Mouse (Mus musculus) spleen, adult 2 months (tissue): ENCODE results near the gene Mtss1l. TPM values are rescaled to one million over a fixed set of nuclear protein-coding genes. Genes with fewer than 3 reads are reported as not detected.
"Not testable (repeated sequence)": the region's sequence is repeated elsewhere in the genome, so short reads cannot be mapped to it uniquely, and the experiment has no call there.

Experiments
- DNase-seq, 2 experiments: peaks; one replicate each; pipeline versions ENCODE4 v3.0.0 to v3.0.0-alpha.2; 2012 to 2021; ENCODE audit warnings: low spot score in 2 of 2, low read depth in 1 of 2
- H3K27ac ChIP-seq: fragments of 200-500 bp; 2 replicates; pipeline ENCODE4 v1.5.1; 2012; ENCODE audit warnings: low read length, inconsistent platforms; ENCODE audit not compliant: insufficient read depth
- H3K27me3 ChIP-seq: fragments of 200-500 bp; 2 replicates; pipeline ENCODE4 v1.6.1; 2012; ENCODE audit warnings: mild to moderate bottlenecking, moderate library complexity, low read length, inconsistent platforms; ENCODE audit not compliant: control insufficient read depth, insufficient read depth
- H3K36me3 ChIP-seq: fragments of 200-500 bp; 2 replicates; pipeline ENCODE4 v1.6.1; 2012; ENCODE audit warnings: mild to moderate bottlenecking, low read length, inconsistent platforms; ENCODE audit not compliant: control insufficient read depth, insufficient read depth
- H3K4me1 ChIP-seq: fragments of 200-500 bp; 2 replicates; pipeline ENCODE4 v1.6.1; 2011; ENCODE audit warnings: inconsistent platforms; ENCODE audit not compliant: control insufficient read depth, insufficient read depth, insufficient read length
- H3K4me3 ChIP-seq: fragments of 200-500 bp; 2 replicates; pipeline ENCODE4 v1.5.1; 2011; ENCODE audit warnings: mild to moderate bottlenecking, inconsistent platforms; ENCODE audit not compliant: insufficient read depth, insufficient read length; ENCODE audit errors: extremely low read depth
- CTCF ChIP-seq: fragments of 200-500 bp; IDR thresholded peaks from 2 replicates; pipeline ENCODE4 v1.5.1; 2011; ENCODE audit warnings: mild to moderate bottlenecking, inconsistent platforms; ENCODE audit not compliant: insufficient read depth, insufficient read length, insufficient replicate concordance; ENCODE audit errors: extremely low read depth
- POLR2A ChIP-seq: fragments of 200-500 bp; IDR thresholded peaks from 2 replicates; pipeline ENCODE4 v1.6.1; 2011; ENCODE audit warnings: low read depth, low read length, inconsistent platforms
- WGBS: fragments of 180-500 bp; shearing (Covaris S2); methylation state at CpG from one replicate; pipeline ENCODE4 v1.1.7; 2018; 5-methylcytosine and 5-hydroxymethylcytosine counted together
- polyA plus RNA-seq: library from polyadenylated mRNA; depleted of rRNA; stranded (reverse); fragments of >200 nt; gene quantifications from 2 replicates; pipeline ENCODE4 v1.2.3, GENCODE M21; 2012

The Mtss1l gene
- polyA plus RNA-seq, 1 experiment = 34.8 TPM

GRCm38 (mm10) chr8:110775721-110776120 lies 54.4 kb downstream of the Mtss1l start:
- no peak overlapping the region for H3K27ac ChIP-seq
- H3K36me3 ChIP-seq = no peaks in the 10 kb centered on the region
- no peak overlapping the region for H3K4me3 ChIP-seq
- no peaks in the 10 kb centered on the region for H3K27me3 ChIP-seq
- TF ChIP-seq POLR2A = no peak
- no peaks in the 10 kb centered on the region for H3K4me1 ChIP-seq
- WGBS = 92% methylated on average over 3 of the region's 3 CpGs
- DNase-seq = no peak

- Histone ChIP-seq H3K27me3 (no peaks in the 10 kb centered on the region), H3K4me3 (no peak overlapping the region), H3K36me3 (no peaks in the 10 kb centered on the region), H3K27ac (no peak overlapping the region), H3K4me1 (no peaks in the 10 kb centered on the region)
- DNase-seq = no peak
- TF ChIP-seq CTCF (no peak), POLR2A (no peak)
- WGBS = 96% methylated on average over 3 of the region's 3 CpGs
Measured at GRCm38 (mm10) chr8:110776335-110776734, 55.1 kb downstream of the Mtss1l start.

- Histone ChIP-seq H3K36me3 (no peaks in the 10 kb centered on the region), H3K27ac (no peak overlapping the region), H3K27me3 (no peaks in the 10 kb centered on the region), H3K4me1 (no peaks in the 10 kb centered on the region), H3K4me3 (no peak overlapping the region)
- no peak for DNase-seq
- TF ChIP-seq CTCF (no peak), POLR2A (no peak)
- WGBS = 77% methylated on average over 13 of the region's 13 CpGs
Measured at GRCm38 (mm10) chr8:110779924-110780718, 58.8 kb downstream of the Mtss1l start.

GRCm38 (mm10) chr8:110785366-110785765 lies 64.1 kb downstream of the Mtss1l start:
- 65% methylated on average over 2 of the region's 2 CpGs for WGBS
- no peak for TF ChIP-seq CTCF
- no peak for TF ChIP-seq POLR2A
- Histone ChIP-seq H3K27ac (no peak overlapping the region), H3K4me3 (no peak overlapping the region), H3K36me3 (no peaks in the 10 kb centered on the region), H3K27me3 (no peaks in the 10 kb centered on the region), H3K4me1 (no peaks in the 10 kb centered on the region)
- DNase-seq = no peak

- H3K4me1 ChIP-seq = not testable (repeated sequence)
Measured at GRCm38 (mm10) chr8:110786501-110786900, 65.2 kb downstream of the Mtss1l start.

GRCm38 (mm10) chr8:110786934-110787333 lies 65.7 kb downstream of the Mtss1l start:
- WGBS = 67% methylated on average over 8 of the region's 8 CpGs
- Histone ChIP-seq H3K4me3 (no peak overlapping the region), H3K27me3 (no peaks in the 10 kb centered on the region), H3K4me1 (no peaks in the 10 kb centered on the region), H3K36me3 (no peaks in the 10 kb centered on the region), H3K27ac (no peak overlapping the region)
- no peak for DNase-seq
- TF ChIP-seq POLR2A (no peak), CTCF (no peak)

More at GRCm38 (mm10) chr8:110786501-110786900, 65.2 kb downstream of the Mtss1l start:
- 81% methylated on average over 7 of the region's 7 CpGs for WGBS
- H3K4me3 ChIP-seq, H3K27me3 ChIP-seq, H3K36me3 ChIP-seq, DNase-seq, H3K27ac ChIP-seq: not testable (repeated sequence)

- H3K27me3 ChIP-seq = no peaks in the 10 kb centered on the region
- H3K27ac ChIP-seq = no peak overlapping the region
- no peak overlapping the region for H3K4me3 ChIP-seq
- H3K4me1 ChIP-seq = no peaks in the 10 kb centered on the region
- TF ChIP-seq POLR2A = no peak
- TF ChIP-seq CTCF = no peak
- DNase-seq = no peak
- H3K36me3 ChIP-seq = no peaks in the 10 kb centered on the region
- 87% methylated on average over 9 of the region's 9 CpGs for WGBS
Measured at GRCm38 (mm10) chr8:110787411-110787954, 66.2 kb downstream of the Mtss1l start.
